Mouse (Mus musculus) embryo, embryonic 11.5 days (tissue): ENCODE data around the gene Tmem178.

Experiments used
- DNase-seq: peaks from one replicate; pipeline ENCODE4 v3.0.0-alpha.2; 2012; ENCODE audit warnings: low read depth, low spot score

The Tmem178 gene

DNA sequence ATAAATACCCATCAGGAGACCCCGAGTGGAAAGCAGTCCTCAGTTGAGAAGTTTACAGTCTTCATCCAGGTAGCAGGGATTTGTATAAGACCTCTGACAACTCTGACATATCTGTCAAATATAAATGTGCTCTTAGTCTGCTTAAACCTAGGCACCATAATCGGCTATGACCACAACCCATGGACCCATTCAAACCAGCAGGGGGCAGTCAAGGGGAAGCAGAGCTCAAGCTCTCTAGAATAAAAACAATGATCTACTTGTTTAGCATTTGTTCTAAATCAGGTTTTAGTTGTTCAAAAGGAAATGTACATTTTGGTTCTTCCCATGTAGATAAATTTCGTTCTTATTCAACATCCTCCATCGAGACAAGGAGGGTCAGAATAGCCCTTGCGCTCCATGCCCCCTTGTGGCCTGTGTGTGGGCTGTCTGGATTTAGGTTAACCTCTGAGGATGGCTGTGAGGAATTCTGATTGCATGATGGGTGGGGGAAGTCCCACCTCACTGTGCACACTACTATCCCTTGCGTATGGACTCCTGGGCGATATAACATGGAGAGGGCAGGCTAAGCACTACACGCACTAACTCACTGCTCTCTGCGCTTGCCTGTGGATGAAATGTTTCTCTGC is 101.2 kb downstream of the Tmem178 start:
- no peak for DNase-seq

- no peak for DNase-seq
Observed at GRCm38 (mm10) chr17:81047930-81048564, 103.6 kb downstream of the Tmem178 start.
